Mouse (Mus musculus) liver, embryonic 13.5 days (tissue): ENCODE results near the gene Kcna2. TPM values are rescaled to one million over a fixed set of nuclear protein-coding genes. Genes with fewer than 3 reads are reported as not detected.

Experiments used
- ATAC-seq: fragments of 200-750 bp; cut with Nextera tagmentation; 2 replicates; pipeline ENCODE4 v1.8.0; 2017; ENCODE audit warnings: low read depth, mild to moderate bottlenecking, moderate number of reproducible peaks, moderate library complexity
- DNase-seq: peaks from one replicate; pipeline ENCODE4 v3.0.0; 2022
- H3K27ac ChIP-seq: fragments of 300-500 bp; sonication (generic); 2 replicates; pipeline ENCODE4 v1.5.1; 2015; ENCODE audit warnings: moderate library complexity, mild to moderate bottlenecking, inconsistent platforms
- H3K27me3 ChIP-seq: fragments of 300-500 bp; sonication (generic); 2 replicates; pipeline ENCODE4 v1.6.1; 2015; ENCODE audit warnings: mild to moderate bottlenecking, inconsistent platforms
- H3K36me3 ChIP-seq: fragments of 300-500 bp; sonication (generic); 2 replicates; pipeline ENCODE4 v1.6.1; 2015; ENCODE audit warnings: mild to moderate bottlenecking, inconsistent platforms
- H3K4me1 ChIP-seq: fragments of 300-500 bp; sonication (generic); replicated peaks from 2 replicates; pipeline ENCODE4 v1.6.1; 2015; ENCODE audit warnings: inconsistent platforms
- H3K4me2 ChIP-seq: fragments of 300-500 bp; sonication (generic); 2 replicates; pipeline ENCODE4 v1.6.1; 2015; ENCODE audit warnings: inconsistent platforms, mild to moderate bottlenecking, moderate library complexity
- H3K4me3 ChIP-seq: fragments of 300-500 bp; sonication (generic); replicated peaks from 2 replicates; pipeline ENCODE4 v1.5.1; 2015; ENCODE audit warnings: mild to moderate bottlenecking, inconsistent platforms
- H3K9ac ChIP-seq: fragments of 300-500 bp; sonication (generic); 2 replicates; pipeline ENCODE4 v1.6.1; 2015; ENCODE audit warnings: mild to moderate bottlenecking, inconsistent platforms
- H3K9me3 ChIP-seq: fragments of 300-500 bp; sonication (generic); replicated peaks from 2 replicates; pipeline ENCODE4 v1.6.1; 2016; ENCODE audit warnings: inconsistent platforms
- WGBS: fragments of 180-500 bp; shearing (Covaris S2); methylation state at CpG from one replicate; pipeline ENCODE4 v1.1.7; 2015; ENCODE audit not compliant: insufficient replicate concordance; 5-methylcytosine and 5-hydroxymethylcytosine counted together
- polyA plus RNA-seq: library from polyadenylated mRNA; unstranded; fragments of >200 nt; fragmentation: Nextera tagmentation; extraction: Ambion mirVana; gene quantifications from 2 replicates; pipeline ENCODE4 v1.2.1, GENCODE M21; 2015

Kcna2 gene
- polyA plus RNA-seq, 1 experiment from 2014 or later, result 0.05 TPM

DNA sequence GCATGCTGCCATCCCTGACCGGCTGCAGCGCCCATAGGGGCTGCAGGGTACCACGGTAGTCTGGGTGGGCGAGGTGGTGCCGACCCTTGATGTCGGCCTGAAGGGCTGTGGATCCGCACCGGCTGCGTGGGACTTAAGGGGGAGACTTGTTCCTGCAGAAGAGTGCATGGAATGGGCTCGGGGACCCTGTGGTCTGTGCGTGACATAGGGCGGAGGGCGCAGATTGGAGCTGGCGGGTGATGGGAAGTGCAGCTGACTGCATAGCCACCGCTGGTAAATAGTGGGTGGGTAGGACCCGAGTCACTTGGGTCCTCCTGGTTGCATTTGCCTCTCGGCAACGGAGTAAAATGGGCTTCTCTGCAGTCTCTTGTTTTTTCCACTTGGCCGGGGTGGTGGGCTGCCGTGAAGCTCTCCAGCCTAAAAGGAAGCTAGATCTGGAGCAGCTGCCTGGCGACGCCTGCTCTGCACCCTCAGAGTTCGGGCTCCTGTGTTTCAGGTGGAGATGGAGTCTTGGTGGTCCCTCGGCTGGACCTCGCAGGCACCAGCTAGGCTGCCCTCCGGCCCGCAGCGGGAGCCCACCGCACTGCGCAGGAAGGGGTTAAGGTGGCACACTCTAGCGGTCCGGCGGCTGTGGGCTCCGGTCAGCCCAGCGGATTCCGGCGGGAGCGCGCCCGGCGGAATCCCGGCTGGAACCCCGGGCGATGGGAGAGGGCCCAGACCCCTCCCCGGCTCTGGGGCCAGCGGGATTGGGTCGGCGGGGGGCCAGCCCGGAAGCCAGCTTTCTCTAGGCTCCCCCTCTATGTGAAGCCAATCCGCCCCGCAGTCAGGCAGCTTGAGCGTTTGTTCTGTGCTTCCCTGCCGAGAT is 1.1 kb downstream of the Kcna2 start:
- H3K4me2 ChIP-seq, result peak overlapping the region; percentile 48
- H3K4me1 ChIP-seq, result no peaks in the 10 kb centered on the region
- peak overlapping the region; percentile 36 for H3K4me3 ChIP-seq
- H3K27me3 ChIP-seq, result peaks cover 54% of the 10 kb centered on the region
- WGBS, result 1% methylated on average over 53 of the region's 53 CpGs
- ATAC-seq (no peak), DNase-seq (no peak)
- no peaks in the 10 kb centered on the region for H3K9me3 ChIP-seq
- no peaks in the 10 kb centered on the region for H3K36me3 ChIP-seq
- H3K9ac ChIP-seq, result no peak overlapping the region
- no peak overlapping the region for H3K27ac ChIP-seq

DNA sequence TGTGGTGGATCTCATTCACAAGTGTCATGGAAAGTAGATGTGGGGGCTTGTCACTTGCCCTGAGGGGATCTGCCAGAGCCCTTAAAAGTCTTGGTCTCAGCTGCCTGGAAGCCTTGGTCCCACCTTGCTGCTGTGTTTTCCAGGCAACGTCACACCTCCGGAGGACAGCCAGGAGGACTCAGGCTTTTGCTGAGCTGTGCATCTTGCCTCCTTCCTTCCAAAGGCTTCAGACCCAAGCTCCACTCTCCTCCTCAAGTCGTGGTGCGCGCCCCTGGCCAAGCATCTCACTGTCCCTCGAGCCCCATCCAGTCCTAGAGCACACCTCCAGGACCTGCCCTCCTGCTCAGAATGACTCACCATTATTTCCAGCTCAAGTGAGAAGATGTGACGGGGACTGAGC is 2.1 kb downstream of the Kcna2 start:
- Histone ChIP-seq H3K36me3 (no peaks in the 10 kb centered on the region), H3K9me3 (no peaks in the 10 kb centered on the region), H3K27me3 (peaks cover 54% of the 10 kb centered on the region), H3K9ac (no peak overlapping the region), H3K4me3 (no peak overlapping the region), H3K27ac (no peak overlapping the region), H3K4me1 (no peaks in the 10 kb centered on the region), H3K4me2 (no peak overlapping the region)
- WGBS, result 35% methylated on average over 7 of the region's 7 CpGs
- DNase-seq (no peak), ATAC-seq (no peak)

DNA sequence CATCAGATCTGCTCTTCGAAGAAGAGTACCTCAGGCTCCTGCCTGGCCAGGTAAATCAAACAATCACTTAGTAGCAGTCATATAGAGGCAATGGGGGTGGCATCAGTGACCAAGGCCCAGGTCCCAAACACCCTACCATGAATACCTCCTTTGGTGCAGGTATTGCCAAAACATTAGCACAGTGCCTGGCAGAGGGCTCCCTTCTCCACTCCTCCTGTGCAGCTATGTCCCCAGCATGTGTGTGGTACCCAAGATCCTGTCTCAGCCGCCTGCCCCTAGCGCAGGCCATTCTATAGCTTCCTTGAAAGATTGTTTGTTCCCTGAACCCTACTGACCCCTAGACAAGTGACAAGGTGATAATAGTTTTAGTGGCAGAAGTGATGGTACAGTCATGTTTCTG is 2.5 kb downstream of the Kcna2 start:
- no peak for DNase-seq
- H3K4me1 ChIP-seq, result no peaks in the 10 kb centered on the region
- no peak overlapping the region for H3K27ac ChIP-seq
- peaks cover 54% of the 10 kb centered on the region for H3K27me3 ChIP-seq
- WGBS, result 62% methylated on average over 3 of the region's 3 CpGs
- no peaks in the 10 kb centered on the region for H3K36me3 ChIP-seq
- no peak overlapping the region for H3K4me3 ChIP-seq
- no peak overlapping the region for H3K9ac ChIP-seq
- no peak for ATAC-seq
- no peak overlapping the region for H3K4me2 ChIP-seq
- H3K9me3 ChIP-seq, result no peaks in the 10 kb centered on the region

DNA sequence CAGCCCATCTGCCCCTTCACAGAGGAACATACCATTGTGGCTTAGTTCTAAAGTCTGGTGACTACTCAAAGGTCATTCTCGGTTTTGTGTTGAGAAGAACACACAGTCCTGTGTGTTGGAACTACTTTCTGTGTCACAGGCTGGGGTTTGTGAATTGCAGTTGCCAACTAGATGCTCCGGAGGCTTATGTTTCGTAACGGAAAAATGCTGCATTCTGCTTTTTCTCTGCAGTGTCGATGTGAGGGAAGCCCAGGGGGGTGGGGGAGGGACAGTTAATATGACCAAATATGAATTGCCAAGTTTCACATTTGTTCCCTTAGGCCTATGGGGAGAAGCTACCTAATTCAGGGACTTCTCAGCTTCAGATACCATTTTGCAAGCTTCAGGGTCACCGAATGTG is 5.0 kb downstream of the Kcna2 start:
- no peak for ATAC-seq

DNA sequence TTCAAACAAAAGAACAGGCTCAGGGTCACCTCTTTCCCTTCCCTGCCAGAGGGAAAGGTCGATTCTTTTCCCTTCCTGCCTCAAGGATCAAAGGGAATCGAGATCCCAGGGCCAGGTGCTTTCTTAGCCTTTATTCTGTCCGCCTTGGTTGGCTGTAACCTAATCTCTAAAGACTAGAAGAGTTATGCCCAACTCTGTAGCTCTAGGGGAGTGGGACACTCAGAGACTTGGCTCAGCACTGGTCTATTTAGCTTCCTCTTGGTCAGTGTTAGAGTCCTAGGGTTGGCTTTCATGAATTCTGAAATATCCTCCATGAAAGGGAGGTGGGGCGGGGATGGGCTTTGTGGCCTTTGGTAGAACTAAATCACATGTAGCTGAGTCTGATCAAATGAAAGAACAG is 11.6 kb downstream of the Kcna2 start:
- DNase-seq (no peak), ATAC-seq (no peak)
- no peaks in the 10 kb centered on the region for H3K27me3 ChIP-seq
- 37% methylated on average over 4 of the region's 4 CpGs for WGBS
- H3K27ac ChIP-seq, result no peak overlapping the region
- no peaks in the 10 kb centered on the region for H3K4me1 ChIP-seq
- H3K9me3 ChIP-seq, result no peaks in the 10 kb centered on the region
- H3K4me2 ChIP-seq, result no peak overlapping the region
- H3K36me3 ChIP-seq, result no peaks in the 10 kb centered on the region
- no peak overlapping the region for H3K4me3 ChIP-seq
- no peak overlapping the region for H3K9ac ChIP-seq

More for the DNA sequence above, 5.0 kb downstream of the Kcna2 start:
- H3K9ac ChIP-seq, result no peak overlapping the region
- no peaks in the 10 kb centered on the region for H3K36me3 ChIP-seq
- WGBS, result 62% methylated on average over 6 of the region's 6 CpGs
- H3K27ac ChIP-seq, result no peak overlapping the region
- H3K4me2 ChIP-seq, result no peak overlapping the region
- no peaks in the 10 kb centered on the region for H3K4me1 ChIP-seq
- no peak overlapping the region for H3K4me3 ChIP-seq
- no peak for DNase-seq
- peaks cover 35% of the 10 kb centered on the region for H3K27me3 ChIP-seq
- no peaks in the 10 kb centered on the region for H3K9me3 ChIP-seq

DNA sequence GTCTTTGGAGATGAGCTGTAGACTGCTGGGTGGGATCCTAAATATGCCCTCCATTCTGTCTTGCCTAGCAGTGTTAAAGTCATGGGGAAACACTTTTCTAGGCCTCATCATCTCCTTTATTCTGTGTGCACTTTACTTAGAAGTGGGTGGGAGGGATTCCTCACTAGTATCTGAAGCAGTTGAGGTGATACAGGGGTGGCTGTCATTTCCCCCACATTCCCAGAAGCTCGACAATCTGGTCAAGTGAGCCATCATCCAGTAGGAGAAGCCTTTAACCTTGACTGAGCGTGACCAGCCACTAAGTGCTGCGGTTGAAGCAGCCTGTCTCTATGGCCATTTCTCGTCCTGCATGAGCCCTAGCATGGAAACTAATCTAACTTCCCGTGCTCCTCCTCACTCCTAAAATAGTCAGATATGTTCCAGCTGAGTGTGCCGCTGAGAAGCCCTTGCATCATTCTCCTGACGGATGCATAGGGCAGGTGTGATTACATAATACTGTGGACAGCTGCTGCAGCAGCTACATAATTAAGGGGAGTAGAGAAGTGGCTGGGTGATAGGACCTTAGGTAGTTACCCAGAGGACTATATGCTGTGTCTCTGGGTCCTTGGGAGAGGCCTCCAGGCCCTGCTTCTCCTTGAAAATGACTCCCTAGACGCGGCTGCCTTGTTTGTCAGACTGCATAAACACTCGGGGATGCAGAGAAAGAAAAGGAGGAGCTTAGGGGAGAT is 12.2 kb downstream of the Kcna2 start:
- no peaks in the 10 kb centered on the region for H3K9me3 ChIP-seq
- ATAC-seq (no peak), DNase-seq (no peak)
- no peak overlapping the region for H3K27ac ChIP-seq
- no peak overlapping the region for H3K4me3 ChIP-seq
- no peaks in the 10 kb centered on the region for H3K4me1 ChIP-seq
- H3K4me2 ChIP-seq, result no peak overlapping the region
- H3K27me3 ChIP-seq, result no peaks in the 10 kb centered on the region
- H3K9ac ChIP-seq, result no peak overlapping the region
- H3K36me3 ChIP-seq, result no peaks in the 10 kb centered on the region
- 58% methylated on average over 10 of the region's 10 CpGs for WGBS

DNA sequence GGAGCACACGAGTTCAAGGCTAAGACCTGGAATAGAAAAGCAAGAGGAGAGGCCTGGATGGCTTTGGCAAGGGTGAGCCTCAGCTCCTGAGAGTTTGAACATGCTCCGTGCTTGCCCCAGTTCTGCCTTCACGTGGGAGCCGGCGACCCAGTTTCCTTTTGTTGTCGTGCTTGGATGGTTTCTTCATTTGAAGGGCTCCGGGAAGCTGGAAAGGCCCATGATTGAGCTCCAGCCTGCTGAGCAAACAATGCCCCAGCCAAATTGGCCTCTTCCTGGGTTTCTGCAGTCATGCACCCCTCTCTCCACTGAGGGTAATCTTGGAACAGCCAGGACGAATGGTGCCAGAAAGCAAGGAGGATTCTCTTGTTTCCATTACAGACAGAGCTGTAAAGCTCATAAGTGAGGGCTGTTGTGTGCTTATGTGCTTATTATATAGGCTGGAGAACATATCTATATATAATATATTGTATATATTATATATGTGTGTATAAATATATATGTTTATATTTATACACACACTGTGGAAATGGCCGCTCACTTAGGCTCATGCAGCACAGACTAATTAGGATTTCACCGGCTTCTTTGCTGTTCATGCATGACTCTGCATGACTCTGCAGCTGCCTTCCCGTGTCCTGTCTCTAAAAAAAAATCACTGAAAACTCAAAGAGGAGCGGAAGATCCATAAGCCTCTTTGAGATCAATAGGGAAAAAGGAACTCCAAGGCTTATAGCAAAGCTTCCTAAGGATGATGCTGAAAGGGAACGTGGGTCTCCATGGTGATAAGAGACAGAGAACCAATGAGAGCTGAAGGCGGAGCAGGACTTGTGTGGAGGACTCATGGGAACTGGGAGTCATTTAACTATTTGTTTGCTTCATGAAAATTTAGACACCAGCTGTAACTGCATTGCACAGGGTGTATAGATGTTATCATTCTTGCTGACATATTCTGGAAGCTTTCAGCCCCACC is 13.1 kb downstream of the Kcna2 start:
- Histone ChIP-seq H3K9me3 (no peaks in the 10 kb centered on the region), H3K9ac (no peak overlapping the region), H3K36me3 (no peaks in the 10 kb centered on the region), H3K4me1 (no peaks in the 10 kb centered on the region), H3K27me3 (no peaks in the 10 kb centered on the region), H3K4me3 (no peak overlapping the region), H3K4me2 (no peak overlapping the region), H3K27ac (no peak overlapping the region)
- WGBS, result 53% methylated on average over 14 of the region's 14 CpGs
- no peak for ATAC-seq
- no peak for DNase-seq

DNA sequence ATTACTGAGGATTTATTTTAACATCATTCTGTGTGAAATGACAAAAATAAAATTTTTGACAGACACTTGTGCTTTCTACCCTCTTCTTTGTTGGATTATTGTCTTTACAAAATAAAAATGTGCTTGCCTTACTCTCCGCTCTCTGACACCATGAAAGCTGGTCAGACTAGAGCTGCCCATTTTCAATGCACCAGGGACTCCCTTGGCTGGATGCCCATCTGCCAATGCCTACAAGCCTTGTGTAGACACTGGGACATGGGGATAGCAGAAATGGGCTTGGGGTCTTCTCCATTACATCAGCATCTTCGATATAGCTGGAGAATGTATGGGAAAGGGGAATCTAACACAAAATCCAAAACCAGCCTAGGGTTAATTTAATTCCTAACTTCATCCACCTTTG is 14.0 kb downstream of the Kcna2 start:
- WGBS, result 66% methylated on average over 2 of the region's 2 CpGs
- no peak for ATAC-seq
- Histone ChIP-seq H3K27me3 (no peaks in the 10 kb centered on the region), H3K4me2 (no peak overlapping the region), H3K4me1 (no peaks in the 10 kb centered on the region), H3K4me3 (no peak overlapping the region), H3K9me3 (no peaks in the 10 kb centered on the region), H3K36me3 (no peaks in the 10 kb centered on the region), H3K9ac (no peak overlapping the region), H3K27ac (no peak overlapping the region)
- no peak for DNase-seq

DNA sequence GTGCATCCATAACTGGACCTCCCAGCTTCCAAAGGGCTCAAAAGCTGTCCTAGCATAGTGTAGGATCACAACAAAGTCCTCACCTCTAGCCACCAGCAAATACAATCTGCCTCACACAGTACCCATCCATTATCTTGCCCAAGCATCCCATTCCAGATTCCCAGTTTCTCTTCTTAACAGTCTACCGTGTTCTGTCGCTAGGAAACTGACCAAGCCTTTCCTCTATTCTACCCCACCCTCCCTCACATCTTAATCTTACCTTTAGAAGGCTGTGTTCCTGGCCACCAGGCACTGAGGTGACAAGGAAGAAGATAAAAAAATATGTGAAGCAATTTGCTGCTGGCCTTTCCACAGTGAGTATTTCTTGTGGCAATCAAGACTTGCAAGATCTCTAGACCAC is 14.8 kb downstream of the Kcna2 start:
- no peak overlapping the region for H3K4me3 ChIP-seq
- no peak overlapping the region for H3K4me2 ChIP-seq
- H3K36me3 ChIP-seq, result no peaks in the 10 kb centered on the region
- no peaks in the 10 kb centered on the region for H3K27me3 ChIP-seq
- H3K4me1 ChIP-seq, result no peaks in the 10 kb centered on the region
- no peak for ATAC-seq
- H3K9ac ChIP-seq, result no peak overlapping the region
- H3K9me3 ChIP-seq, result no peaks in the 10 kb centered on the region
- no peak for DNase-seq
- H3K27ac ChIP-seq, result no peak overlapping the region
- 60% methylated on average over 2 of the region's 2 CpGs for WGBS

DNA sequence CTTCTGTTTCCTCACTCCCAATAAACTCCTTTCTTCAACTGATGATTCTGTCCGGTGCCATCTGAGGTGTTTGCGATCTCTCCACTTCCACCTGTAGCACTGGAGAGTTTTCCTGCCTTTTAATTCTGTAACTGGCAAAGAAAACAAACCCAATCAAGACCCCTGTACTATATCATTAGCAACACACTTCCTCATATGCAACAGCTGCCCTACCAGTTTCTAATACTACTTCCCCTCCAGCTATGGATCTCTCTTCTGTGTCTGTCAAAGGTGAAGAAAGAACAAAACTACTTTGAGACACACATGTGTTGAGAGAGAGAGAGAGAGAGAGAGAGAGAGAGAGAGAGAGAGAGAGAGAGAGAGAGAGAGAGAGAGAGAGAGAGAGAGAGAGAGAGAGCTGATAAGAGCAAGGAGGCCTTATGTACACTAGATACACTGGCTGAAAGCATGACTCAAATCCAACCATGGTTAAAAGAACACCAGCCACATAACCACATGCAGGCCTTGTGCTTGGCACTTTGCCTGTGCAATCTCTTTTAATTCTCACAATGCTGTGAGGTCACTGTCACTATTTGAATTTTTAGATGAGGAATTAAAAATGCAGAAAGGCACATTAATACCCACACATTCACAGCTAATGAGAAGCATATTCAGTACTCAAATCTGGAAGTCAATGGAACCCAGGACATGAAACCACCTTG is 19.1 kb downstream of the Kcna2 start:
- Histone ChIP-seq H3K27me3 (no peaks in the 10 kb centered on the region), H3K27ac (no peak overlapping the region), H3K9ac (no peak overlapping the region), H3K4me2 (no peak overlapping the region), H3K9me3 (no peaks in the 10 kb centered on the region), H3K36me3 (no peaks in the 10 kb centered on the region), H3K4me3 (no peak overlapping the region), H3K4me1 (no peaks in the 10 kb centered on the region)
- DNase-seq, result no peak
- 63% methylated on average over 2 of the region's 2 CpGs for WGBS
- no peak for ATAC-seq

DNA sequence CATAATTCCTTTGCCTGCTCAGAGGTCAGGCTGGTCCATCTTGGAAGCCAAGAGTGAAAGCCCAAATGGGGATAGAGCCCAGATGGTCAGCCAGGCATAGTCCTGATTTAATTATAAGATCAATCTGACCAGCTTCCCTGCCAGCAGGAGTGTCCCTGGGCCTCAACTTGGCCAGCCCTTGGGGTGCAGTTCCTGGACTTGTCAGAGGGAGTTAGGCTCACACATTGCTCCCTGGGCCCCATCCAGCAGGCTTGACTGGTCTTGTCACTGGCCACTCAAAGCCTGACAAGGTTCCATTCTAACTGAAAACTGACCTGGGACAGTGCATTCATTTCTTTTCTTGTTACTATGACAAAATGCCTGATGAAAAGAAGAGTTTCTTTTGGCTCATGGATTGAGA is 21.4 kb downstream of the Kcna2 start:
- no peak overlapping the region for H3K4me2 ChIP-seq
- no peak overlapping the region for H3K4me3 ChIP-seq

More for the DNA sequence above, 21.4 kb downstream of the Kcna2 start:
- DNase-seq (no peak), ATAC-seq (no peak)
- Histone ChIP-seq H3K9me3 (no peaks in the 10 kb centered on the region), H3K27ac (no peak overlapping the region), H3K27me3 (no peaks in the 10 kb centered on the region), H3K36me3 (no peaks in the 10 kb centered on the region), H3K4me1 (no peaks in the 10 kb centered on the region), H3K9ac (no peak overlapping the region)
